Mouse (Mus musculus): ENCODE data around the gene Cdk2ap2. TPM values are rescaled to one million over a fixed set of nuclear protein-coding genes. Genes with fewer than 3 reads are reported as not detected.
A peak's percentile ranks its signal among the peaks of the same experiment; 100 is the strongest.

Gene Cdk2ap2
- polyA plus RNA-seq, 1 experiment, result 200 TPM

DNA sequence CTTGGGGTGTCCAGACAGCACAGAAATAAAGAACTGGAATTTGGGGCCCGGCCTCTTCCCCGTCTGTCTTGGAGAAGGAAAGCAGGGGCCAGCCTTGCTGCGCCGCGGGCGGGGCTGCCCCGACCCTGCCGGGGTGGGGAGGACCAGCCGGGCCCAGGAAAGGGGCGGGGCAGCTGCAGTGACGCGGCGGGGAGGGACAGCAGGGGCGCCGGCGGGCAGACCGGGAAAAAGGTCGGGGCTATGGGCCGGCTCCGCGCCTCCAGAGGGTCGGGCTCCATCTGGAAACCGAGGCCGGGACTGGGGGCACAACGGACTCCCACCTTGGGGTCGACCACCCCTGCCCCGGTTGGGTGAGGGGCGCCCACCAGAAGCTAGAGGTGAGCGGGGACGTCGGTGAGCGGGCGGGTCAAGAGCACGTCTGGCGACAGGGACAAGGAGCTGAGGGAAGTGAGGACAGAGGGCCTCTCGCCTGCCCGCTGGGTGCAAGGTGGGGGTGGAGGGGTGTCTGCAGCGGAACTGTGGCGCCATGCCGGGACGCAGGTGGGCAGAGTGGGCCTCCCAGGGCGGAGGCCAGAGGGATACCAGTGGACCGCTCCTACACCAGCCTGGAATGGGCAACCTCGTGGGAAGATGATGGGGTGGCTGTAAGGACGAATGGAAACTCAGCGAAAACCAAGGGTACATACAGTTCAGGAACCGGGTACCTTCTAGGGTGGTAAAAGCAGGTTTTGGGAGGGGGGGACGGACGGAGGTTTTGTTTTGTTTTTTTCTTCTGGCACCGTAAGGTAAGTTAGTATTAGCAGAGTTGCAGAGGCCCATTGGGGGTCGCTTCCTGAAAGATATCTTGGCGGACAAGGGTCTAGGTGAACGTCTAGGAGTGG is 3.1 kb downstream of the Cdk2ap2 start, which contains the start of gene Pitpnm1:
Gene Pitpnm1 (plus strand): TSS at position 162 of the 881 bp plus-strand sequence.
- Histone ChIP-seq H3K4me1 (ENCODE audit: control insufficient read depth, insufficient read depth, low read length) (peaks cover 13% of the 10 kb centered on the region), H3K4me3 (replicated peaks; ENCODE audit: extremely low read depth, low read depth, low read length) (peak within 1 kb of the TSS; percentile 66)
- WGBS, result 2% methylated on average over 52 of the region's 53 CpGs
- TF ChIP-seq POLR2A (IDR thresholded peaks at IDR 0.05; ENCODE audit: borderline replicate concordance, extremely low read depth, low read depth, low read length) (no peak), CTCF (IDR thresholded peaks at IDR 0.05; ENCODE audit: insufficient read depth, low read length) (no peak)
- DNase-seq, result peak; percentile 87

DNA sequence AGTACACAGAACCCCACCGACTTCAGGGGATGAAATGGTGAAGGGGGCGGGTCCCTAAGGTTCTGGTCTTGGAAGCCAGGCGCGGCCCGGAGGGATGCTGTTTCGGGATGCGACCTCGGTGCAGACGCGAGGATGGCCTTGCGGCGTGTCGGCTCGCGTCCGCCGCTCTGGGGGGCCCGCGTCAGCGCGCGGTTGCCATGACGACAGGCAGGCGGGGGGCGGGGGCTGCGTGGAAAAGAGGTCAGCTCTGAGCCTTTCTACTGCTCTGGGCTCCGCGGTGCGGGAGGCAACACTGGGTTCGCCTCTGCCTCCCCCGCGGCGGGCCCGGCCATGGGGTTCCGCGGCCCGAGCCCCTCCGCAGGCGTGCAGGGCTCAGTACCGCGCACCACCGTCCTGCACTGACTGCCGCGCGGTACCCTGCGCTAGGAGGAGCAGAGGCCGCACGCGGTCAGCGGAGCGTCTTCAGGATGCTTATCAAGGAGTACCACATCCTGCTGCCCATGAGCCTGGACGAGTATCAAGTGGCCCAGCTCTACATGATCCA is 3.8 kb downstream of the Cdk2ap2 start:
- H3K4me3 ChIP-seq (replicated peaks; ENCODE audit: extremely low read depth, low read depth, low read length), result peak overlapping the region; percentile 48
- WGBS, result 5% methylated on average over 52 of the region's 52 CpGs
- TF ChIP-seq POLR2A (IDR thresholded peaks at IDR 0.05; ENCODE audit: borderline replicate concordance, extremely low read depth, low read depth, low read length) (no peak), CTCF (IDR thresholded peaks at IDR 0.05; ENCODE audit: insufficient read depth, low read length) (no peak)
- no peak for DNase-seq
- H3K4me1 ChIP-seq (ENCODE audit: control insufficient read depth, insufficient read depth, low read length), result peaks cover 13% of the 10 kb centered on the region

DNA sequence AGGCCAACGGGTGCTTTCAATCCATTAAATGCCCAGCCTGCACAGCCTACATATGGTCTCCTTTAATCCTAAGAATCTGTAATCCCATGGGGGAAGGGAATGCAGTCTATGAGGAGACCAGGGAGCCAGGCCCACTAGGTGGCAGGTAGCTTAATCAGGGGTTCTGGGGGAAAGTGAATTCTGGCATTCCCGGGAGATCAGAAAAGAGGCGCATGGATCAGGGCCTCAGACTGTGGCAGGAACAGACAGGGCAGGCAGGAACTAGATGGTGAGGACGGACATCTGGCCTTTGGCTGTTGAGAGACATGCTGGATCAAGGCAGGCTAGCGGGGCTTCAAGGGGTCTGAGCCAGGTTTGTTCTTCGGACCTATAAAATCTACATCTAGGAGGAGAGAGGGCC is 4.5 kb downstream of the Cdk2ap2 start:
- 87% methylated on average over 6 of the region's 6 CpGs for WGBS
- TF ChIP-seq POLR2A (IDR thresholded peaks at IDR 0.05; ENCODE audit: borderline replicate concordance, extremely low read depth, low read depth, low read length), result no peak
- TF ChIP-seq CTCF (IDR thresholded peaks at IDR 0.05; ENCODE audit: insufficient read depth, low read length), result no peak
- no peak overlapping the region for H3K4me3 ChIP-seq (replicated peaks; ENCODE audit: extremely low read depth, low read depth, low read length)
- peaks cover 13% of the 10 kb centered on the region for H3K4me1 ChIP-seq (ENCODE audit: control insufficient read depth, insufficient read depth, low read length)
- no peak for DNase-seq

GRCm38 (mm10) chr19:4102049-4102448 is 5.1 kb downstream of the Cdk2ap2 start:
- no peak for DNase-seq
- Histone ChIP-seq H3K4me3 (replicated peaks; ENCODE audit: extremely low read depth, low read depth, low read length) (no peak overlapping the region), H3K4me1 (ENCODE audit: control insufficient read depth, insufficient read depth, low read length) (peaks cover 13% of the 10 kb centered on the region)
- 79% methylated on average over 2 of the region's 2 CpGs for WGBS
- TF ChIP-seq POLR2A (IDR thresholded peaks at IDR 0.05; ENCODE audit: borderline replicate concordance, extremely low read depth, low read depth, low read length), result no peak
- no peak for TF ChIP-seq CTCF (IDR thresholded peaks at IDR 0.05; ENCODE audit: insufficient read depth, low read length)

DNA sequence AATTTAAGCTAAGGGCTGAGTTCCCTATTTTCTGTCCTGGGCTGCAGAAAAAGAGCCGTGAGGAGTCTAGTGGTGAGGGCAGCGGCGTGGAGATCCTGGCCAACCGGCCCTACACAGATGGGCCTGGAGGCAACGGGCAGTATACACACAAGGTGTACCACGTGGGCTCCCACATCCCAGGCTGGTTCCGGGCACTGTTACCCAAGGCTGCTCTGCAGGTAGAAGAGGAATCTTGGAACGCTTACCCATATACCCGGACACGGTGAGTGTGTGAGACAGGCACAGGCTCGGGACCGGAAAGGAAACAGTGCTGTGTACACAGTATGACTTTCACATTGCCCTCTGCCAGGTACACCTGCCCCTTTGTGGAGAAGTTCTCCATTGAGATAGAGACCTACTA is 5.6 kb downstream of the Cdk2ap2 start:
- Histone ChIP-seq H3K4me3 (replicated peaks; ENCODE audit: extremely low read depth, low read depth, low read length) (no peak overlapping the region), H3K4me1 (ENCODE audit: control insufficient read depth, insufficient read depth, low read length) (peaks cover 11% of the 10 kb centered on the region)
- 90% methylated on average over 12 of the region's 12 CpGs for WGBS
- TF ChIP-seq POLR2A (IDR thresholded peaks at IDR 0.05; ENCODE audit: borderline replicate concordance, extremely low read depth, low read depth, low read length) (no peak), CTCF (IDR thresholded peaks at IDR 0.05; ENCODE audit: insufficient read depth, low read length) (no peak)
- DNase-seq, result no peak

DNA sequence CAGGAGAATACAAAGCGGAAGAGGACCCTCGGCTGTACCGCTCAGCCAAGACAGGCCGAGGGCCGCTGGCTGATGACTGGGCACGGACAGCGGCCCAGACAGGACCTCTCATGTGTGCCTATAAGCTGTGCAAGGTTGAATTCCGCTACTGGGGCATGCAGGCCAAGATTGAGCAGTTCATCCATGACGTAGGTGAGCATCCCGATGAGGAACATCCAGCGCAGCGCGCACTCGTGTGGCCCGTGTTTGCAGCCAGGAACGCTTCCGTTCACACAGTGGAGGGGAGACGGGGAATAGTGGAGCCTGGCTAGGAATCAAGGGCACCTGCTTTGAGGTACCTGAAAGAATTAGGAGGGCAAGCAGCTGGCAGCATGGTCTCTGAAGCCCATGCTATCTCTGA is 6.3 kb downstream of the Cdk2ap2 start:
- WGBS, result 95% methylated on average over 18 of the region's 18 CpGs
- Histone ChIP-seq H3K4me3 (replicated peaks; ENCODE audit: extremely low read depth, low read depth, low read length) (no peak overlapping the region), H3K4me1 (ENCODE audit: control insufficient read depth, insufficient read depth, low read length) (peaks cover 6% of the 10 kb centered on the region)
- TF ChIP-seq POLR2A (IDR thresholded peaks at IDR 0.05; ENCODE audit: borderline replicate concordance, extremely low read depth, low read depth, low read length) (no peak), CTCF (IDR thresholded peaks at IDR 0.05; ENCODE audit: insufficient read depth, low read length) (no peak)
- DNase-seq, result no peak

DNA sequence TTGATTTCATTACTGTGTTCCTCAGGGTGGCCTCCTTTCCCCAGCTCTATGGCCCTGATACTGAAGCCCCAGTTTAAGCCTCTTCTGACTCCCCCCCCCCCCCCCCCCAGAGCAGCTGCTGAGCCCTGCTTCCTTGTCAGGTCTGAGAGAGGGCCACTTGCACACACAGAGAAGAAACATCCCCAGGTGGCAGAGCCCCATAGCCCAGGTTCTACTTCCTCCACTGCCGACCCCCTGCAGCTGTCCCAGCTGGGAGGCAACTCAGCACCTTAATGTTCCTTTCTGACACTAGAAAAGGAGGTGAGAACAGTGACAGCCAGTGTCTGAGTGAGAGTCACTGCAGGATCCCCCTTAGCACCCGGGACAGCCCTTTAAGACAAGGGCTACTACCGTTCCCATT is 6.8 kb downstream of the Cdk2ap2 start:
- WGBS, result 67% methylated on average over 3 of the region's 3 CpGs
- no peak for TF ChIP-seq POLR2A (IDR thresholded peaks at IDR 0.05; ENCODE audit: borderline replicate concordance, extremely low read depth, low read depth, low read length)
- TF ChIP-seq CTCF (IDR thresholded peaks at IDR 0.05; ENCODE audit: insufficient read depth, low read length), result no peak

DNA sequence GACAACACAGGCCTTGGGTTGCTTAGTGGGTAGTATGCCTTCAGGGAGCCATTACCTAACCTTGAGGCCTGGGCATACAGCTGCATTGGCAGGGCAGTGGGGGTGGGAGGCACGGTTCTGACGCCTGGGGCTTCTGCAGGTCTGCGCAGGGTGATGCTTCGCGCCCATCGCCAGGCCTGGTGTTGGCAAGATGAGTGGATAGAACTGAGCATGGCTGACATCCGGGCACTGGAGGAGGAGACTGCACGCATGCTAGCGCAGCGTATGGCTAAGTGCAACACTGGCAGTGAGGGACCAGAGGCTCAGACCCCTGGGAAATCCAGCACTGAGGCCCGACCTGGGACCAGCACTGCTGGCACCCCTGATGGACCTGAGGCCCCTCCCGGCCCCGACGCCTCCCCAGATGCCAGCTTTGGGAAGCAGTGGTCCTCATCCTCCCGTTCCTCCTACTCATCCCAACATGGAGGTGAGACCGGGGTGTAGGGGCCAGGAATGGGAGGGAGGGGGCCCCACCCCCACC is 7.8 kb downstream of the Cdk2ap2 start:
- no peak for DNase-seq

More for the DNA sequence above, 6.8 kb downstream of the Cdk2ap2 start:
- H3K4me3 ChIP-seq (replicated peaks; ENCODE audit: extremely low read depth, low read depth, low read length), result no peak overlapping the region
- DNase-seq, result no peak
- H3K4me1 ChIP-seq (ENCODE audit: control insufficient read depth, insufficient read depth, low read length), result peaks cover 6% of the 10 kb centered on the region

DNA sequence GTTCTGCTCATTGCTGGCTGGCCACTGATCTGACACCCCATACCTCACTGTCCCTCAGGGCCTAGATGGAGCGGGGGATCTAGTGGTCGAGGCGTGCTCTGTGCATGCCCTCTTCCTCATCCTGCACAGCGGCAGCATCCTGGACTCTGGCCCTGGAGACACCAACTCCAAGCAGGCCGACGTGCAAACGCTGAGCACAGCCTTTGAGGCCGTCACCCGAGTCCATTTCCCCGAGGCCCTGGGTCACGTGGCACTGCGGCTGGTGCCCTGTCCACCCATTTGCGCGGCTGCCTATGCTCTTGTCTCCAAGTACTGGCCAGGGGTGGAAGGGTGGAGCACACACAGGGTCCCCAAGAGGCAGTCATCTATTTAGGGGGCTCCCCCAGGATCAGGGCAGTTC is 9.7 kb downstream of the Cdk2ap2 start:
- TF ChIP-seq POLR2A (IDR thresholded peaks at IDR 0.05; ENCODE audit: borderline replicate concordance, extremely low read depth, low read depth, low read length) (no peak), CTCF (IDR thresholded peaks at IDR 0.05; ENCODE audit: insufficient read depth, low read length) (no peak)
- H3K4me1 ChIP-seq (ENCODE audit: control insufficient read depth, insufficient read depth, low read length), result no peaks in the 10 kb centered on the region
- no peak for DNase-seq
- 89% methylated on average over 14 of the region's 14 CpGs for WGBS
- H3K4me3 ChIP-seq (replicated peaks; ENCODE audit: extremely low read depth, low read depth, low read length), result no peak overlapping the region

More for the DNA sequence above, 7.8 kb downstream of the Cdk2ap2 start:
- no peak for TF ChIP-seq POLR2A (IDR thresholded peaks at IDR 0.05; ENCODE audit: borderline replicate concordance, extremely low read depth, low read depth, low read length)
- no peak for TF ChIP-seq CTCF (IDR thresholded peaks at IDR 0.05; ENCODE audit: insufficient read depth, low read length)
- Histone ChIP-seq H3K4me1 (ENCODE audit: control insufficient read depth, insufficient read depth, low read length) (peaks cover 2% of the 10 kb centered on the region; the same call in 1 of the 2 replicates), H3K4me3 (replicated peaks; ENCODE audit: extremely low read depth, low read depth, low read length) (no peak overlapping the region)
- WGBS, result 93% methylated on average over 16 of the region's 16 CpGs
